Mouse (Mus musculus): Measurements from ENCODE around the gene Rufy3. TPM values are rescaled to one million over a fixed set of nuclear protein-coding genes. Genes with fewer than 3 reads are reported as not detected.

Rufy3 gene
- total and polyA plus RNA-seq, 3 experiments, result 13.6 to 22.3 (median 17.4) TPM

- TF ChIP-seq MAFK (IDR thresholded peaks at IDR 0.05; ENCODE audit: insufficient replicate concordance, low read length) (no peak), ZMIZ1 (IDR thresholded peaks at IDR 0.05; ENCODE audit: low read depth, low read length) (no peak), ELF1 (IDR thresholded peaks at IDR 0.05; ENCODE audit: low read depth, low read length) (no peak), JUN (IDR thresholded peaks at IDR 0.05; ENCODE audit: insufficient read depth, low read depth, low read length) (no peak), NRF1 (IDR thresholded peaks at IDR 0.05; ENCODE audit: low read depth, low read length) (no peak), ZNF384 (IDR thresholded peaks at IDR 0.05; ENCODE audit: low read depth, low read length) (no peak), MEF2A (IDR thresholded peaks at IDR 0.05; ENCODE audit: borderline replicate concordance, low read depth, low read length) (no peak), POLR2AphosphoS2 (IDR thresholded peaks at IDR 0.05; ENCODE audit: low read depth, low read length) (no peak), POLR2A (IDR thresholded peaks at IDR 0.05; ENCODE audit: low read depth, low read length) (no peak), BHLHE40 (IDR thresholded peaks at IDR 0.05; ENCODE audit: low read depth, low read length) (no peak), IRF4 (IDR thresholded peaks at IDR 0.05; ENCODE audit: low read depth, low read length) (no peak), CHD1 (IDR thresholded peaks at IDR 0.05; ENCODE audit: low read depth, low read length) (no peak), RCOR1 (conservative IDR thresholded peaks at IDR 0.05; ENCODE audit: low read depth, low read length) (no peak), ETS1 (conservative IDR thresholded peaks at IDR 0.05; ENCODE audit: low read depth, low read length) (no peak), TCF12 (IDR thresholded peaks at IDR 0.05; ENCODE audit: low read depth, low read length) (no peak)
- H3K79me2 ChIP-seq (replicated peaks; ENCODE audit: control insufficient read depth, extremely low read depth, insufficient read depth, poor library complexity, severe bottlenecking), result peaks cover 16% of the 10 kb centered on the region
- no peak overlapping the region for H3K4me3 ChIP-seq (replicated peaks in 1 of 3; ENCODE audit: low read depth in 2 of 3, low read length in 2 of 3, poor library complexity in 1 of 3)
- H3K9ac ChIP-seq (ENCODE audit: insufficient read depth, low read depth), result no peak overlapping the region
- H3K36me3 ChIP-seq (replicated peaks in 1 of 2; ENCODE audit: control insufficient read depth in 1 of 2, insufficient read depth in 1 of 2, low read length in 1 of 2), result no peaks in the 10 kb centered on the region
- H3K4me1 ChIP-seq (ENCODE audit: control insufficient read depth in 1 of 2, insufficient read depth in 2 of 2), result peaks cover 0 to 1% of the 10 kb centered on the region in 2 experiments; a peak in 1 of 4 replicates
- no peak overlapping the region for H3K27ac ChIP-seq (ENCODE audit: insufficient read depth, low read depth)
- in situ Hi-C loops (cut with MboI; ENCODE audit: low pct_ligation_motif_present, low pct_unique_long_range_greater_than_20kb, low sequenced_read_pairs) (no loop called here), dilution Hi-C loops (cut with MboI; ENCODE audit: extremely low pct_ligation_motif_present, extremely low pct_unique_long_range_greater_than_20kb, low sequenced_read_pairs) (no loop called here)
- H3K4me2 ChIP-seq (ENCODE audit: insufficient read depth, low read depth, poor library complexity, severe bottlenecking), result no peak overlapping the region
- no peaks in the 10 kb centered on the region for H3K9me3 ChIP-seq (replicated peaks; ENCODE audit: low read length)
- no peak for DNase-seq (ENCODE audit: extremely low read depth)
- H3K27me3 ChIP-seq (replicated peaks), result no peaks in the 10 kb centered on the region
These were observed 114.5 kb downstream of the Rufy3 start for GRCm38 (mm10) chr5:88679341-88679740.

GRCm38 (mm10) chr5:88680567-88680966 is 115.7 kb downstream of the Rufy3 start:
- Histone ChIP-seq H3K36me3 (replicated peaks in 1 of 2; ENCODE audit: control insufficient read depth in 1 of 2, insufficient read depth in 1 of 2, low read length in 1 of 2) (no peaks in the 10 kb centered on the region), H3K4me2 (ENCODE audit: insufficient read depth, low read depth, poor library complexity, severe bottlenecking) (no peak overlapping the region), H3K9me3 (replicated peaks; ENCODE audit: low read length) (no peaks in the 10 kb centered on the region), H3K27me3 (replicated peaks) (no peaks in the 10 kb centered on the region), H3K9ac (ENCODE audit: insufficient read depth, low read depth) (no peak overlapping the region), H3K4me1 (ENCODE audit: control insufficient read depth in 1 of 2, insufficient read depth in 2 of 2) (no peaks in the 10 kb centered on the region), H3K79me2 (replicated peaks; ENCODE audit: control insufficient read depth, extremely low read depth, insufficient read depth, poor library complexity, severe bottlenecking) (peaks cover 3% of the 10 kb centered on the region), H3K27ac (ENCODE audit: insufficient read depth, low read depth) (no peak overlapping the region), H3K4me3 (replicated peaks in 1 of 3; ENCODE audit: low read depth in 2 of 3, low read length in 2 of 3, poor library complexity in 1 of 3) (no peak overlapping the region)
- TF ChIP-seq EP300 (IDR thresholded peaks at IDR 0.05; ENCODE audit: low read length), result no peak
- no peak for TF ChIP-seq ELF1 (IDR thresholded peaks at IDR 0.05; ENCODE audit: low read depth, low read length)
- TF ChIP-seq MAFK (IDR thresholded peaks at IDR 0.05; ENCODE audit: insufficient replicate concordance, low read length), result peak; percentile 94
- dilution Hi-C loops (cut with MboI; ENCODE audit: extremely low pct_ligation_motif_present, extremely low pct_unique_long_range_greater_than_20kb, low sequenced_read_pairs), result no loop called here
- in situ Hi-C loops (cut with MboI; ENCODE audit: low pct_ligation_motif_present, low pct_unique_long_range_greater_than_20kb, low sequenced_read_pairs), result no loop called here
- DNase-seq (ENCODE audit: extremely low read depth), result no peak

All from CH12.LX (cell line).